10 mouse cellular contexts compared by ENCODE assay signal in genomic region chr2:93457426-93458130, GRCm38 (mm10). TPM values are rescaled to one million over a fixed set of nuclear protein-coding genes. Genes with fewer than 3 reads are reported as not detected.
DNase-seq lines count a peak whose midpoint lies in the region; ATAC-seq and TF ChIP-seq lines count a peak whose summit lies in the region.
"Had no signal": no experiment of that assay in that cellular context is flagged by ENCODE, and none has a peak within 500 bp of the region (broad histone marks: within the 10 kb centered on the region; RNA-seq: fewer than 3 reads in every experiment).

No protein-coding gene starts in this region.

- H3K27me3 ChIP-seq in stomach, postnatal 0 days (ENCODE audit: control insufficient read depth, insufficient read depth, low read length), result no peaks in the 10 kb centered on the region

- intact Hi-C loops in gastrocnemius, adult 2 months (cut with DNase I), result no loop called here
- intact Hi-C loops in gastrocnemius, postnatal 36 days (cut with DNase I), result no loop called here

- 54% methylated on average over 6 of the region's 6 CpGs for WGBS in stomach, postnatal 0 days

- no peak for TF ChIP-seq EP300 in stomach, postnatal 0 days (optimal IDR thresholded peaks at IDR 0.05)

- no peak overlapping the region for H3K4me2 ChIP-seq in stomach, postnatal 0 days (replicated peaks; ENCODE audit: low read depth)
- H3K4me2 ChIP-seq: forebrain, embryonic 13.5 days; neural tube, embryonic 13.5 days had no signal

- no peak for ATAC-seq in stomach, postnatal 0 days (ENCODE audit: low FRiP score, low TSS enrichment)
- ATAC-seq: forebrain, embryonic 13.5 days had no signal

- no peaks in the 10 kb centered on the region for H3K9me3 ChIP-seq in stomach, postnatal 0 days (ENCODE audit: control insufficient read depth, low read length)
- H3K9me3 ChIP-seq: forebrain, embryonic 13.5 days; neural tube, embryonic 13.5 days had no signal

- H3K27ac ChIP-seq in gastrocnemius, adult 2 months, result no peak overlapping the region; the same call in 1 of the 2 replicates
- peak overlapping the region; percentile 78; the same call in 1 of the 2 replicates for H3K27ac ChIP-seq in stomach, postnatal 0 days (replicated peaks)
- H3K27ac ChIP-seq: forebrain, embryonic 13.5 days; neural tube, embryonic 13.5 days had no signal

- H3K9ac ChIP-seq in stomach, postnatal 0 days (ENCODE audit: low read length), result no peak overlapping the region
- H3K9ac ChIP-seq: forebrain, embryonic 13.5 days; neural tube, embryonic 13.5 days had no signal

- no peak overlapping the region for H3K4me3 ChIP-seq in gastrocnemius, adult 2 months
- H3K4me3 ChIP-seq in stomach, postnatal 0 days (ENCODE audit: low read depth, low read length), result no peak overlapping the region
- H3K4me3 ChIP-seq: forebrain, embryonic 13.5 days; neural tube, embryonic 13.5 days had no signal

- peaks cover 17% of the 10 kb centered on the region for H3K4me1 ChIP-seq in stomach, postnatal 0 days (replicated peaks; ENCODE audit: control insufficient read depth, insufficient read depth)

- peak; percentile 56 for DNase-seq in gastrocnemius, adult 2 months
- DNase-seq in gastrocnemius, adult 8-10 months (ENCODE audit: low spot score in 2 of 2), result no peak
- peak; percentile 50 to 58 for DNase-seq in right cerebral cortex, postnatal 10 days (ENCODE audit: low spot score in 2 of 2)
- no peak for DNase-seq in right cerebral cortex, adult 18-20 months
- DNase-seq in kidney, postnatal 25 days, result peak; percentile 49 to 61
- no peak for DNase-seq in stomach, postnatal 0 days (ENCODE audit: low spot score)
- no peak for DNase-seq in gastrocnemius, postnatal 36 days
- no peak for DNase-seq in right cerebral cortex, postnatal 25 days

- TF ChIP-seq CTCF in gastrocnemius, adult 2 months (IDR thresholded peaks at IDR 0.05), result no peak
- no peak for TF ChIP-seq CTCF in stomach, postnatal 0 days (IDR thresholded peaks at IDR 0.05; ENCODE audit: low read depth)

- no peaks in the 10 kb centered on the region for H3K36me3 ChIP-seq in stomach, postnatal 0 days (ENCODE audit: control insufficient read depth, insufficient read depth, low read length)
- H3K36me3 ChIP-seq: neural tube, embryonic 13.5 days had no signal

RNA-seq across cellular contexts. Expression of gene Cd82, which starts 5.4 kb away (rescaled TPM):
- 10 to 100 TPM in 1 of 2 experiments, 1 to 10 TPM in 1; 6.6 to 17.8 TPM for total RNA-seq in gastrocnemius, adult 2 months (2021)
- total RNA-seq in gastrocnemius, adult 8-10 months (2022), result 10 to 100 TPM in 1 of 4 experiments, 1 to 10 TPM in 3; 7.6 to 10.1 (median 9.8) TPM
- 93.5 and 105 TPM in 2 replicates for polyA plus RNA-seq in stomach, postnatal 0 days (2015; fragmentation: Nextera tagmentation; extraction: Ambion mirVana)
- 10 to 100 TPM in 1 of 2 experiments, 1 to 10 TPM in 1; 9.5 to 12.4 TPM for total RNA-seq in gastrocnemius, postnatal 36 days (2021)

Comparison
In these comparisons a context has a peak if more than half of its experiments do, and no peak if none do; other contexts are left out.
1. DNase-seq: peak in gastrocnemius, adult 2 months (single experiment), right cerebral cortex, postnatal 10 days (2 of 2) and kidney, postnatal 25 days (2 of 2); none in gastrocnemius, adult 8-10 months (0 of 2), right cerebral cortex, adult 18-20 months (single experiment), stomach, postnatal 0 days (single experiment), gastrocnemius, postnatal 36 days (0 of 2) and right cerebral cortex, postnatal 25 days (single experiment).